Mouse (Mus musculus): ENCODE measurements around the gene Rgs1. TPM values are rescaled to one million over a fixed set of nuclear protein-coding genes. Genes with fewer than 3 reads are reported as not detected.

The Rgs1 gene
- total RNA-seq (2015; ENCODE audit: low replicate concordance) (0.38 and 5.2 TPM in 2 replicates), total RNA-seq (2017; ENCODE audit: low replicate concordance) (4.9 and 8.9 TPM in 2 replicates)

DNA sequence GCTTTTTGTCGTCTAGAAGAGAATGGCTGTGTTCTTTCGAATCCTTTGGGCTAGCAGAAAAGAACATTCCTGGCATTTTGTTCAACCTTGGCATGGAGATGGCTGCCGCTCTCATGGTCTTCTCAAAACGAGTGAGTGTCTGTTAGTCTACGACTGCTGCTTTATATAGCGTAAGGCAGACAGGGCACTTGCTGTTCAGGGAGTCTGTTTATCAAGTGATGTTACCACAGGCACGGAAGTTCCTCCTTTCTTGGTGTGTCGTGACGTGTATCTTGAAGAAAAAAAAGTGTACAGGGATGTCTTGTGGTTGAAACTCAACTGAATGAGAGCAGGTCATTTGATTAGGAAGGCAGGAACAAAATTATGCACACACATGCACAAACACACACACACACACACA, at the start of gene Rgs1:
Gene Rgs1 (minus strand): TSS at position 320 of the 400 bp plus-strand sequence.
- no peak for ATAC-seq (replicated peaks; ENCODE audit: low FRiP score, poor library complexity, severe bottlenecking)

DNA sequence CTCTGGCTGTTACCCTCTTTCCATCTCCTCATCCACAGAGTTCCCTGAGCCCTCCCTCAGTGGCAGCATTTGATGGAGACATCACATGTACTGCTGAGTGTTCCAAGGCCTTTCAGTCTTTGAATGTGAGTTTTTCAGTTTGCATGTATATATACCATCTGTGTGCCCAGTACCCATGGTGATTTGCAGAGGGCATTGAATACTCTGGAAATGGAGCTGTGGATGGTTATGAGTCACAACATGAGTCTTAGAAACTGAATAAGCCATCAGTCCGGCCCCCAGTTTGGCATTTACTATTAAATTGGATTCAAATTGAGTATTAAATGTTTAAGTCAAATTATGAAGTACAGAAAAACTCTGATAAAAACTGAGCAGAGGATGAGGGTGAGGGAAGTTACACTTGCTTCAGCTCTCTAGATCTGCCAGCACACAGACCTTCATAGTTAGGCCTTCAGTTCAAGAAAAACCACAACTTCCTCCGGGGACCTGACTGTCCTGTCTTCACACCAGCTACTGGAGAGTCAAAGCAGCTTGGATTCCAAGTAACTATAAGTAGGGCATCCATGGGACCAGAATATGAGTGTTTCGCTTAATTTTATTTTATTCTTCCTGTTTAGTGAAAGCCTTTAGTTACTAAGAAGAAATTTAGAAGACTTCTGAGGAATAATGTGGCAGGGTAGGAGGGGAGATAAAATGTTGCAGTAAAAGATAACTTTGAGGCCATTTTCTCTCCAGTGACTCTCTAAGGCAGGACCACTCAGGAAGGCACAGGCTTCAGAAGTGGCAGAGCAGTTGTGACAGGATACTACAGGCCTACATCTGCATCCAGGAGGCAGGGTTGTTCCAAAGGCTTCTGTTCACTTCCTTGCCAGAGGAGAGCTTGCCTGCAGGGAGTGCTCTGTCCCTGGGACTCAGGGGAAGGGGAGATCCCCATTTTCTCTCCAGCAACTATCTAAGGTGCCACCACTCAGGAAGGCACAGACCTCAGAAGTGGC, 34.3 kb upstream of the Rgs1 start:
- no peak for ATAC-seq (replicated peaks; ENCODE audit: low FRiP score, poor library complexity, severe bottlenecking)

DNA sequence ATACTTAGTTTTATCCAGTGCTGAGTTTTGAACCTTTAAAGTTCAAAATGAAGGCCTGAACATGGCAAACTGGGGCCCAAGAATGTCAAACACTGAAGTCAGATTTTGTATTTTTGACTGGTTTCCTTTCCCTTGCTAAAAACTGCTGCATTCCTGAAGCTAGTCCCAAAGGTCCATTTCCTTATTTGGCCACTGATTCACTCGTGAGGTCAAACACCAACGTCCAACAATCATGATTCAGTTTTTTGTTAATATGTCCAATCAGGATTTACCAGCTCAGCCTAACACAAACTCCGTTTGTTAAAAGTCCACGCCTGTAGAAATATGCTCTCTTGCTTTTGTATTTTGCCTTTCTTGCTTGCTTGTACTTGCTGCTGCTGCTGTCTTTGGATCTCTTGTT, 31.0 kb upstream of the Rgs1 start:
- no peak for ATAC-seq (replicated peaks; ENCODE audit: low FRiP score, poor library complexity, severe bottlenecking)

DNA sequence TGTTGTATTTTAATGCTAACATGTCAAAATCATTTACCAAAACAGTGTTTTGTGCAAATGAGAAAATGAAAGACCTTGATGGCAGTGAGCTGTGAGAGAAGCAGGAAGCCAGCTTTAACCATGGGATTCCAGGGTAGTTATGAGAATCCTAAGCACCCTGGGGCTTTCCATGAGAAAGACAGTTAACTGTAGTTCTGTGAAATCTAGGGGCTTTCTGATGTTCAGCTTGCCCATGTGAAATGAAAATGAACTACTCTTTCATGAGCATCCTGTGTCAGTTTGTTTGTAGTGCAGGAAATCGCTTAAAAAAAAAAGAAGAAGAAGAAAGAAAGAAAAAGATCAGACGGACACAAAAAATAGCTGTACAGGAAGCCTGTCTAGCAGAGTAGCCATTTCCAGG, 23.9 kb upstream of the Rgs1 start:
- ATAC-seq (replicated peaks; ENCODE audit: low FRiP score, poor library complexity, severe bottlenecking) = no peak

DNA sequence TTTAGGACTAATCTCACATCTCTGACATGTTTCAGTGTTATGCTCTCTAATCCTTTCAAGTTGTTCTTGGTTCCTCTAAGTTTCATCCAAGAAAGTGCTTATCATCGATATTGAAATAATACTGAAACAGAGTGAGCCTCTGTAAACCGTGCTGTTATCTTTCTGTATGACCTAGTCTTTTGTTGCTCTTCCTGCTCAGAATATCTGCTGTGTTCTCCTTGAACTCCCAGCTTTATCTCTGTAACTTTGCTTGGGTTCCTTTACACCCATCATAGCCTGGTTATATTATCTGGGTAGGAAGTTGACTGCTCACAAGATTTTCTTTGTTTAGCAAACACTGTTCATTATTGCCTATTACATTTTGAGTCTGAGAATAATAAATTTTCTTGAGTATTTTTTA, 20.1 kb upstream of the Rgs1 start:
- no peak for ATAC-seq (replicated peaks; ENCODE audit: low FRiP score, poor library complexity, severe bottlenecking)

DNA sequence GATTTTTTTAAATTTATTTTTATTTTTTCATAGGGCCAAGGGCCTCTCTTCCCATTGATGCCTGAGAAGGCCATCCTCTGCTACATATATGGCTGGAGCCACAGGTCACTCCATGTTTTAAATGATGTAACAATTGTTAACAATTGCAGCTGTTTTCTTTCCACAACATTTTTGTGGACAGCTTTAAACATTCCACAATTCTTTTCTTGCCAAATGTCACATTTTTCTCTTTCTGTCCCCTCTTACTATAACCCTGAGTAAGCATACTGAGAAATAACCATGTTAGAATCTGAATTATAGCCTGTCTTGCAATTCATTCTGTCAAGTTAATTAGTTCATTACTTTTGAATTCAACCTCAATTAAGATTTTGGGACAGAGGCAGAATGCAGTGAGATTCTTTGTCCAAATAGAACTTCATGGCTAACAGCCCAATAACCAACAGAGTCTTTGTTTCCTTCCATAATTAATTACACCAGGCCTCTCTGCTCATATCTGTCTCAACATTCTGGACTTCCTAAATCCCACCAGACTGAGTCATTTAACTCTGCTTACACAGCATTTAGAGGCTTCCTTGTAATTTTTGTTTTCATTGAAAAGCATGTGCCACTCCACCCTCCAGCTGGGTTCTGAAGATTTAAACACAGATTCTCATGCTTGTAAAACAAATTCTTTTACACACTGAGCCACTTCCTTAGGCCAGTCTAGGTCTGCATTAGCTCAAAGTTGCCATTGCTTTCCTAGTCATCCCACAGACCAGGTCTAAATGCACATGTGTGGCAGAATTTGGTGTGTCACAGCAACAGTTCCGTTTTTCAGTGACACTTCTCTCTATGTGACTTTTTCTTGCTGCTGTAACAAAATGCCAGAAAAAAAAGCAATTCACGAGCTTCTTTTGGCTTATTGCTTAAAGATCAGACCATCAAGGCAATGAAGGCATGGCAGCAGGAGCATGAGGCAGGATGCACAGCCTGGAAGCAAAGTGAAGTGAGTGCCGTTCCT, 18.7 kb upstream of the Rgs1 start:
- no peak for ATAC-seq (replicated peaks; ENCODE audit: low FRiP score, poor library complexity, severe bottlenecking)

DNA sequence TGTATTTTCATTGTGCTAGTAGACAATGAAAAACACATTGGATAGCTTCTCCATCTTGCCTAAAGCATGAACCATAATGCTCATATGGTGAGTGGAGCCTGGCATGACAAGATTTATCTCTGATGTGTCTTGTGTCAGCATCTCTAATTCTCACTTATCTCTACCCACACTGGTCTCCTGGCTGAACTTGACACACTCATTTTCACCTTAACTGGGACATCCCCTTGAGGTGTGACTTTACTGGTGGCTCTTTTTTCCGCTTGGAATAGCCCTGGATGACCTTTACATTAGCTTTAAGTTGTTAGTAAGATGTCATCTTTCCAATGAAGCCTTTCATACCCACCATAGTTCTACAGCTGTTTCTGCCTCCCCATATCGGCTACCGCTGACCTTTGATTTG, 15.0 kb upstream of the Rgs1 start:
- ATAC-seq (replicated peaks; ENCODE audit: low FRiP score, poor library complexity, severe bottlenecking) = no peak

DNA sequence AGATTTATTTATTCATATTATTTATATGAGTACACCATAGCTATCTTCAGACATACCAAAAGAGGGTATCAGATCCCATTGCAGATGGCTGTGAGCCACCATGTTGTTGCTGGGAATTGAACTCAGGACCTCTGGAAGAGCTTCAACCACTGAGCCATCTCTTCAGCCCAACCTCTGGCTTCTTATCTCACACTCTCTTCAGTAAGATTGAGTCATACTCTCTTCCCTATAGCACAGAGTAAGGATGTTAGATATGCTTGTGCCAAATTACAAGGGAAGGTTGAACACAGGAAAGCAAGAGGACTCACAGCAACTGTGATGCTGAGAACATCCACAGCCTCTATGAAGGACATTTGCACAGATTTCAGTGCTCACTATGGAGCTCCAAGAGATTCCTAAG, 13.0 kb upstream of the Rgs1 start:
- ATAC-seq (replicated peaks; ENCODE audit: low FRiP score, poor library complexity, severe bottlenecking) = no peak

DNA sequence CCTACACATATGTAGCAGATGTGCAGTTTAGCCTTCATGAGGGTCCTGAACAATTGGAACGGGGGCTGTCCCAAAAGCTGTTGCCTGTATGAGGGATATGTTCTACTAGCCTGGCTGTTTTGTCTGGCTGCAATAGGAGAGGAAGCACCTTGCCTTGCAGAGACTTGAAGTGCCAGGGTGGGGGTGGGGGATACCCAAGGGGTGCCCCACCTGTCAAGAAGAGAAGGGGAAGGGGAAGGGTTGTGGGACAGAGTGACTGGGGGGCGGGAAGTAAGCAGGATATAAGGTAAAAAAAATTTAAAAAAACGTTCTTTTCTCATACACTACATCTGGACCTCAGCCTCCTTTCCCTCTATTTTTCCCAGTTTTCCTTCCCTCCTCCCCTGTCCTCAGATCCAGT, 9.7 kb upstream of the Rgs1 start:
- no peak for ATAC-seq (replicated peaks; ENCODE audit: low FRiP score, poor library complexity, severe bottlenecking)

DNA sequence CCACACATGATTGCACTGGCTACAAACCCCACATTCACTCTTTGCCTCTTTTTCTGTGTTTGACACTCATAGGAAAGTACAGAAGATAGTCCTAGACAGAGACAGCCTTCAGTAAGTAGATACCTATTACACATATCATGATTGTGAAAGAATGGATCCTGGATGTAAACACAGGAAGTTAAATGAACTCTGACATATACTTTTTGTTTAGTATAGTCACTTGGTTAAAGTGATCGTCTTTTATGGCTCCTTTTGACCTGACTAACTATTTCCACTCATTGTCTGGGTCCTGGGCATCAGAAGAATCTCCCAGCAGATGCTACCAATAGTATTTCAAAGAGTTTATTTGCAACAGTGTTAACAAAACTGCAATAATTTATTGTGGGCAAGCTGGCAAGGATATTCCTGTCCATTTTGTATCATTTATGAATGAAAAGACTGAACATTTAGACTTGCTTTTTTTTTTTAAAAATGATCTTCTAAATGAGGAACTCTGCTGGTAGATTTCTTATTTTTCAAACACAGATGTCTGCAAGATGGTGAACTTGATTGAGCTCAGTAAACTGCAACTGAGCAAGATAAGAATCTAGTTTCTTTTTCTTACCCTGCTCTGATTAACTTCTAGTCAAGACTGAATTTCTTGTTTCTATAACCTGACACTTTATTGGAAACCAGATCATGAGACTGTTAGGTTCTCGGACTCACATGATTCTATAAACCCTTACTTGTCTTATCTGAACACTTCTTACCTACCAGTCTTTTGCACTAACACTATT, 7.7 kb upstream of the Rgs1 start:
- no peak for ATAC-seq (replicated peaks; ENCODE audit: low FRiP score, poor library complexity, severe bottlenecking)

DNA sequence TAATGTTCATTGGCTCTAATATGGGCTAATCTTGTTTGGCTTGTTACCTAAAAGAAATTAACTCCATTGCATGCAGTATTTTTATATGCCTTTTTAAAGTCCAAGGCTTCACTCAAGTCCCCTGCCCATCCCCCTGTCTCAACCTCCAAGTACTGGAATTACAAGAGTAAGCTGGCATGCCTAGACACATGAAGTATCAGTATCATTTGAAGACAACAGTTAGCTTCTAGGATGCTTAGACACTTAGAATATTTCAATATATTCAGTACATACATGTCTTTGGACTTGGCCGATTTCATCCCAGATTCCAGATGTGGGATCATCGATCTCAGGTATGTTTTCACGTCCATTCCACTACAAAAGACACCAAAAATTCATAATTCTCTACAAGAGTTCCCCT, 836 bp downstream of the Rgs1 start:
- ATAC-seq (replicated peaks; ENCODE audit: low FRiP score, poor library complexity, severe bottlenecking) = no peak

DNA sequence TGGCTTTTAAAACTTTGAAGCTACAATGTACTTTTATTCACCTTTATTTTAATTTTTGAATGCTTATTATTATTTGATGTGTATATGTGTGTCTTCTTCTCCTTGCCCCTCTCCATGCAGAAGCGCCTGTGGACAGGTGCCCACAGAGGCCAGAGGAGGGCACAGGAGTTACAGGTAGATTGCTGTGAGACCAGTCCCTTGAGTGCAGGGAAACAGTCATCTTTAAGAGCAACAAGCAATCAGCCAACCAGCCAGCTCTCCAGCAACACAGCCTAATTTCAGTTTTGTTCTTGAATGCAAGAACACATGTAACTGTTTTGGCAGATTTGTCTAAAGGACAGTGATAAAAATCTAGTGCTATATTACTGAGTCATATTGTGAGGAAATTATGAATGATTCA, 1.7 kb downstream of the Rgs1 start:
- ATAC-seq (replicated peaks; ENCODE audit: low FRiP score, poor library complexity, severe bottlenecking) = no peak

DNA sequence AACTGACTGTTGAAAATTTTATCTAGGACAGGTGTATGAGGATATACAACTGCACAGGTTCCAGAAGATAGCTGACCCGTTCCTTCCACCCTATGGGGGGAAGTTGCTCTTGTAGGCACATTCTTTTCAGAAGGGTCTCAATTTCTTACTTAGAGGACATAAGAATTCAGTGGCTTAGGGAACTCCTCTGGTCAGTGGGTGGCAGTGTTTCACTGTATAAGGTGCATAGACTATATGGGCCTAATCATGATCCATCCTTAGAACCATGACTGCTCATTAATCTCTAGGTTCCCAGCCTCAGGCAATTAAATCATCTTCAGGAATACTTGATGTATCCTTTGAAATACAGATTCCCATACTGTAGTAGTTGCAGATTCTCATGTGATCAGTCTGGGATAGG, 5.5 kb downstream of the Rgs1 start:
- no peak for ATAC-seq (replicated peaks; ENCODE audit: low FRiP score, poor library complexity, severe bottlenecking)

DNA sequence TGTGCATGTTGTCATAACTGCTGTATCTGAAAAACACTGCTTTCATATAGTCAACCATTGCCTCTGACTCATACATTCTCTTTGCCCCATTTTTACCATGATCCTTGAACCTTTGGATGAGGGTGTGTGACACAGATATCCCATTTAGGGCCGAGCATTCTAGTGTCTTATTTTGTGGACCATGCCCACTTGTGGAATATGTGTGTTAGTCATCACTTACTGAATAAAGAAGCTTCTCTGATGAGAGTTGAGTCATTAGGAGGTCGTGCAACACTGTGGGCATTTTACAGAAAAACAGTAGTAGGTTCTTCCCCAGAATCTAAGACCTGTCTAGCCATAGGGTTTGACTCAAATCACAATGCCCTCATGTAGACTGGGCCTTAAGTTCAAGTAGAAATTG, 9.8 kb downstream of the Rgs1 start:
- ATAC-seq (replicated peaks; ENCODE audit: low FRiP score, poor library complexity, severe bottlenecking) = no peak

DNA sequence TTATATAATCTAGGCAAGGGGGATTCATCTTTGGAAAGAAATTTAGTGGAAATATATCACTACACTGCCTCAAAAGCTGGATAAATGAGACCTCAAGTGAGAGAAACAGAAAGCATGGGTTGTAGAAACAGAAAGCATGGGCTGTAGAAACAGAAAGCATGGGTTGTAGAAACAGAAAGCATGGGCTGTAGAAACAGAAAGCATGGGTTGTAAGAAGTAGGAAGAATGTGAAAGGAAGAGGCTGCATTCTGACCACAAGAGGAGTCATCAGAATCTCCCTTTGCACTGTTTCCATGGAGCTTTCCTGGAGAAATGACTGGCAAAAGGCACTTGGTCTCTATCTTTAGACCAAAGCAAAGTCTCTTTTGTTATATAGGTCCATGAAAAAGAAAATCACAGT, 33.8 kb downstream of the Rgs1 start:
- no peak for ATAC-seq (replicated peaks; ENCODE audit: low FRiP score, poor library complexity, severe bottlenecking)

DNA sequence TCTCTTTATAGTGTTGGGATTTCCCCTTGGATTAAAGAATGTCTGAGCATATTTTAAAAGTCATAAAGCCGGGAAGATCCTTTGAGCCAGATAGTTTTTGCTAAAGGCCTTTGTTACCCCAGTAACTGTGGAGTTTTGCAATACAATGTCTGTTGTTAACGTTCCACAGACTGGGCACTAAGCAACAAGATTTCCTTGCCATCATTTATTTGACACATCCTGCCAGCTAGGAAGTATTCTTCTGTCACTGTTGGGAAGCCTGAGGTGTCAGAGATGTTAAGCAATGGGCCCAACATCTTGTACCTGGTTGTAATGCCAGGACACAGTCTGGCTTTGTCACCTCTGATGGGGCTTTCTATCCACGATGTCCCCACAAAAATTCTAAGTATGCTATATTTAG, 38.1 kb downstream of the Rgs1 start:
- no peak for ATAC-seq (replicated peaks; ENCODE audit: low FRiP score, poor library complexity, severe bottlenecking)

DNA sequence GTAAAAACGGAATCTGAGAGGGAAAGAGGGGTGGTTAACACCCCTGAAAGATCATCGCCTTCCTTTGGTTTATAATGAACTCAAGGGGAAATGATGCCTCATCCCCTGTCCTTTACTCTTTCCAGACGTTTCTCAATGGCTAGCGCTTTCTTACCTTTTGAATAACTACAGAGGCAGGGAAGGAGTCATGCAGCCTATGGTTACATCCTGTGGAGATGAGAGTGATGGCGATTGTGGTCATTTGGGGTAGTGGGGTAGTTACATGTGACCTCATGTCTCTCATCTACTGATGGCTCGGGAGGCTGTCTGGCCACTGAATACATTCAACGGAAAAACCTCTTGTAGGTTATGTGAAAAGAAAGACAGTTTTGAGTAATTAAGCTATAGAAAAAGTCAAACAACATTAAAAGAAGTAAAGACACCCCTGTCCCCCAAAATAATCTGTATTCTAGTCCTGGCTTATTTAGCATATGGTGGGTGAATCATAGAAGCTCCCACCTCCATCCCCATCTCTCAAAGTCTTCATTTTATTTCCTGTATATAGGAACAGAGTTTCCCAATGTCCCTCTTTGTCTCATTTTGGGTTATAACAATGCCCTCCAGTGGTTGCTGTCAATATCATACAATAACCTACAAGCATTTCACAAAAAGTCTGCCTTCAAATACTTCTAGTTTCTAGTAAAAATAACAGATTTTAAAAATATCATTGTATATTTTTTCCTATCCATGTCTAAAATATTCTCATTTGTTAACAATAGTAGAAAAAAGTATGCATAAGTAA, 42.6 kb downstream of the Rgs1 start:
- no peak for ATAC-seq (replicated peaks; ENCODE audit: low FRiP score, poor library complexity, severe bottlenecking)

DNA sequence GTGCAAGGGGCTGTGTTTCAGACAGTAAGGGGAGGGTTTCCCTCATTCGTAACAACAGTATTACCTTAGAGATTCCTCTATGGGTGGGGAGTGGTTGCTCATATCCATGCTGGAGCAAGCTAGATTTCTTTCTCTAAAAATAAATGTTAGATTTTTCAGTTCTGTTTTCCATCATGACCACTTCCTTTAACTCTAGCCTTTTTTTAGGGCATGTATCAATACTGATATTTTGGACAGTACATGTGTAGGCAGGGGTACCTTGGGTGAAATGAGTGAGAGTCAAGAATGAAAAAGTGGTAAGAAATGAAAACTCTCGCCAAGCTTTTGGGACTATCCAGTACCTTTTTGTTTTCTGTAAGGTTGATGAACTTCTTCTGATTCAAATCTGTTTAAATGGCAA, 44.3 kb downstream of the Rgs1 start:
- no peak for ATAC-seq (replicated peaks; ENCODE audit: low FRiP score, poor library complexity, severe bottlenecking)

DNA sequence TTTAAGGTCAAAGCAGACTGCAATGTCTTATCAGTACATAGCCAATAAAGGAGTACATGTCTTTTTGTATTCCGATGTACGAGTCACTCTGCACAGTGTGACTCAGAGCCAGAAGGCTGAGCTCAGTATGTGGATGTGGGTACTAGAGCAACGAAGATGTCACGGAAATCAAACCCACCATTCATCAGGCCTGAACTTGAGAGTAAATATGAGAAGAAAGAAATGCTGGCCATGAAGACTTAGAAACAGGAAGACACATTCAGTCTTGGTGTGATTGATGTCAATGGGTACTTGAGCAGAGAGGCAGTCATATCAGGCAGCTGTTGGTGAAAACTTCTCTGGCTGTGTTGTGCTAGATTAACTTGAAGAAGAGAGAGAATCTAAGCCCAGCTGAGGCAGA, 46.1 kb downstream of the Rgs1 start:
- no peak for ATAC-seq (replicated peaks; ENCODE audit: low FRiP score, poor library complexity, severe bottlenecking)

Measured in erythroblast, adult 5-6 weeks (primary cell).